Mouse (Mus musculus): ENCODE data around the gene Gm8362.
"Not testable (repeated sequence)": the region's sequence is repeated elsewhere in the genome, so short reads cannot be mapped to it uniquely, and the experiment has no call there.

The Gm8362 gene

GRCm38 (mm10) chr14:6774311-6774710 is at the start of gene Gm8362:
Gene Gm8362, minus strand, starts transcription at chr14:6774411.
- DNase-seq (ENCODE audit: extremely low read depth, low read depth) = not testable (repeated sequence)

GRCm38 (mm10) chr14:6823297-6823696 is 49.1 kb upstream of the Gm8362 start:
- not testable (repeated sequence) for DNase-seq (ENCODE audit: extremely low read depth, low read depth)

- not testable (repeated sequence) for DNase-seq (ENCODE audit: extremely low read depth, low read depth)
Observed at GRCm38 (mm10) chr14:6757231-6757536, 17.0 kb downstream of the Gm8362 start.

- DNase-seq (ENCODE audit: extremely low read depth, low read depth) = not testable (repeated sequence)
Observed at GRCm38 (mm10) chr14:6756384-6757230, 17.6 kb downstream of the Gm8362 start.

- DNase-seq (ENCODE audit: extremely low read depth, low read depth) = not testable (repeated sequence)
Observed at GRCm38 (mm10) chr14:6742232-6742631, 32.0 kb downstream of the Gm8362 start, which contains the start of gene Gm3636. Gene Gm3636, minus strand, starts transcription at chr14:6742332.

GRCm38 (mm10) chr14:6720151-6720550 is 54.1 kb downstream of the Gm8362 start, which contains the start of gene Gm8050:
Gene Gm8050, minus strand, starts transcription at chr14:6720251.
- not testable (repeated sequence) for DNase-seq (ENCODE audit: extremely low read depth, low read depth)

All from MEL-GATA-1-ER (cell line).